8 mouse cellular contexts compared by ENCODE assay signal in the genomic region with DNA sequence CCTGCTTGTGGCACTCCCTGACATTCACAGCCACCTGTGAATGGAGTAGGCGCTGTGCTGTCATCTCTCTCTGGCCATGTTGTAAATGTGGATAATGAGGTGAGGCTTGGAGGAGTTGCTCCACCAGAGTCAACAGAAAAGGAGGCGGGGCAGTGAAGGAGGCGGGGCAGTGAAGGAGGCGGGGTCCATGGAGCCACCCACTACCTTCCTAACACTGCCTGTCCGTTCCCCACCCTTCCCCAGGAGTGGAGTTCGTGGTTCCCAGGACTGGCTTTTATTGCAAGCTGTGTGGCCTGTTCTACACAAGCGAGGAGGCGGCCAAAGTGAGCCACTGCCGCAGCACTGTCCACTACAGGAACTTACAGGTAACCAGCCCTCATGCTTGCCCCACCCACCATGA. TPM values are rescaled to one million over a fixed set of nuclear protein-coding genes. Genes with fewer than 3 reads are reported as not detected.
DNase-seq lines count a peak whose midpoint lies in the region; ATAC-seq and TF ChIP-seq lines count a peak whose summit lies in the region.
"Had no signal": no experiment of that assay in that cellular context is flagged by ENCODE, and none has a peak within 500 bp of the region (broad histone marks: within the 10 kb centered on the region; RNA-seq: fewer than 3 reads in every experiment).

No protein-coding gene starts in this region.

- H3K9ac ChIP-seq in midbrain, embryonic 12.5 days (replicated peaks), result no peak overlapping the region
- H3K9ac ChIP-seq in midbrain, embryonic 14.5 days (replicated peaks; ENCODE audit: low read length), result no peak overlapping the region
- H3K9ac ChIP-seq in embryonic facial prominence, embryonic 14.5 days (ENCODE audit: low read depth, low read length), result no peak overlapping the region
- no peak overlapping the region for H3K9ac ChIP-seq in liver, embryonic 12.5 days
- H3K9ac ChIP-seq in stomach, postnatal 0 days (ENCODE audit: low read length), result no peak overlapping the region

- TF ChIP-seq EP300 in stomach, postnatal 0 days (optimal IDR thresholded peaks at IDR 0.05), result no peak

- H3K27me3 ChIP-seq in midbrain, embryonic 12.5 days, result peaks cover 12% of the 10 kb centered on the region; the same call in 1 of the 2 replicates
- no peaks in the 10 kb centered on the region for H3K27me3 ChIP-seq in midbrain, embryonic 14.5 days (ENCODE audit: control insufficient read depth, insufficient read depth, low read length)
- no peaks in the 10 kb centered on the region for H3K27me3 ChIP-seq in embryonic facial prominence, embryonic 14.5 days (replicated peaks; ENCODE audit: control insufficient read depth, insufficient read depth, low read length)
- H3K27me3 ChIP-seq in liver, embryonic 12.5 days (replicated peaks), result no peaks in the 10 kb centered on the region
- no peaks in the 10 kb centered on the region for H3K27me3 ChIP-seq in stomach, postnatal 0 days (ENCODE audit: control insufficient read depth, insufficient read depth, low read length)

- TF ChIP-seq CTCF in stomach, postnatal 0 days (IDR thresholded peaks at IDR 0.05; ENCODE audit: low read depth), result no peak

- ATAC-seq in midbrain, embryonic 12.5 days (ENCODE audit: low FRiP score, low read depth), result 0 out of 2 replicates have a peak, but pooled peaks have one; percentile 31
- ATAC-seq in midbrain, embryonic 14.5 days (ENCODE audit: low FRiP score, low TSS enrichment), result no peak
- ATAC-seq in embryonic facial prominence, embryonic 14.5 days (ENCODE audit: low read depth), result peak; percentile 44; the same call in 1 of the 2 replicates
- peak; percentile 80 for ATAC-seq in liver, embryonic 12.5 days
- peak; percentile 89 for ATAC-seq in stomach, postnatal 0 days (ENCODE audit: low FRiP score, low TSS enrichment)

- H3K4me1 ChIP-seq in midbrain, embryonic 12.5 days, result peaks cover 27% of the 10 kb centered on the region
- H3K4me1 ChIP-seq in midbrain, embryonic 14.5 days (ENCODE audit: control insufficient read depth, insufficient read depth, low read length), result no peaks in the 10 kb centered on the region; the same call in 1 of the 2 replicates
- H3K4me1 ChIP-seq in embryonic facial prominence, embryonic 14.5 days (ENCODE audit: control insufficient read depth, insufficient read depth, low read length), result peaks cover 19% of the 10 kb centered on the region
- peaks cover 19% of the 10 kb centered on the region for H3K4me1 ChIP-seq in liver, embryonic 12.5 days
- peaks cover 5% of the 10 kb centered on the region; the same call in 1 of the 2 replicates for H3K4me1 ChIP-seq in stomach, postnatal 0 days (replicated peaks; ENCODE audit: control insufficient read depth, insufficient read depth)

- no peak overlapping the region for H3K4me2 ChIP-seq in midbrain, embryonic 12.5 days (replicated peaks)
- no peak overlapping the region for H3K4me2 ChIP-seq in midbrain, embryonic 14.5 days (ENCODE audit: low read length)
- H3K4me2 ChIP-seq in embryonic facial prominence, embryonic 14.5 days (ENCODE audit: low read depth, low read length), result peak overlapping the region; percentile 27; the same call in 1 of the 2 replicates
- peak overlapping the region; percentile 42 for H3K4me2 ChIP-seq in liver, embryonic 12.5 days
- H3K4me2 ChIP-seq in stomach, postnatal 0 days (replicated peaks; ENCODE audit: low read depth), result no peak overlapping the region; the same call in 1 of the 2 replicates

- H3K4me3 ChIP-seq in midbrain, embryonic 12.5 days, result no peak overlapping the region
- H3K4me3 ChIP-seq in midbrain, embryonic 14.5 days (replicated peaks; ENCODE audit: low read depth, low read length), result no peak overlapping the region
- no peak overlapping the region for H3K4me3 ChIP-seq in embryonic facial prominence, embryonic 14.5 days (ENCODE audit: low read depth, low read length)
- no peak overlapping the region for H3K4me3 ChIP-seq in liver, embryonic 12.5 days
- H3K4me3 ChIP-seq in stomach, postnatal 0 days (ENCODE audit: low read depth, low read length), result no peak overlapping the region

- H3K36me3 ChIP-seq in midbrain, embryonic 12.5 days, result no peaks in the 10 kb centered on the region
- no peaks in the 10 kb centered on the region for H3K36me3 ChIP-seq in midbrain, embryonic 14.5 days (ENCODE audit: control insufficient read depth, insufficient read depth, low read length)
- no peaks in the 10 kb centered on the region for H3K36me3 ChIP-seq in embryonic facial prominence, embryonic 14.5 days (ENCODE audit: control insufficient read depth, insufficient read depth, low read length)
- no peaks in the 10 kb centered on the region for H3K36me3 ChIP-seq in liver, embryonic 12.5 days
- H3K36me3 ChIP-seq in stomach, postnatal 0 days (ENCODE audit: control insufficient read depth, insufficient read depth, low read length), result no peaks in the 10 kb centered on the region

- H3K9me3 ChIP-seq in midbrain, embryonic 12.5 days, result no peaks in the 10 kb centered on the region
- no peaks in the 10 kb centered on the region for H3K9me3 ChIP-seq in midbrain, embryonic 14.5 days (ENCODE audit: control insufficient read depth, low read length)
- no peaks in the 10 kb centered on the region for H3K9me3 ChIP-seq in embryonic facial prominence, embryonic 14.5 days (ENCODE audit: control insufficient read depth, low read length)
- no peaks in the 10 kb centered on the region for H3K9me3 ChIP-seq in liver, embryonic 12.5 days (replicated peaks)
- no peaks in the 10 kb centered on the region for H3K9me3 ChIP-seq in stomach, postnatal 0 days (ENCODE audit: control insufficient read depth, low read length)

- 31% methylated on average over 9 of the region's 9 CpGs for WGBS in midbrain, embryonic 12.5 days
- WGBS in midbrain, embryonic 14.5 days, result 37% methylated on average over 9 of the region's 9 CpGs
- 27% methylated on average over 8 of the region's 9 CpGs for WGBS in embryonic facial prominence, embryonic 14.5 days
- 32% methylated on average over 9 of the region's 9 CpGs for WGBS in liver, embryonic 12.5 days (ENCODE audit: insufficient replicate concordance)
- WGBS in stomach, postnatal 0 days, result 41% methylated on average over 9 of the region's 9 CpGs

- DNase-seq in midbrain, embryonic 14.5 days, result no peak
- DNase-seq in embryonic facial prominence, embryonic 14.5 days (ENCODE audit: low spot score), result peak; percentile 53
- DNase-seq in stomach, postnatal 0 days (ENCODE audit: low spot score), result peak; percentile 93
- DNase-seq in adrenal gland, adult (ENCODE audit: inconsistent age in 2 of 2, low spot score in 1 of 2), result no peak
- no peak for DNase-seq in layer of hippocampus, postnatal 25 days (ENCODE audit: extremely low spot score in 1 of 2, low spot score in 1 of 2)
- DNase-seq: heart, postnatal 36 days had no signal

- H3K27ac ChIP-seq in midbrain, embryonic 12.5 days (replicated peaks), result no peak overlapping the region
- no peak overlapping the region for H3K27ac ChIP-seq in midbrain, embryonic 14.5 days (replicated peaks; ENCODE audit: low read depth, low read length)
- peak overlapping the region; percentile 71 for H3K27ac ChIP-seq in embryonic facial prominence, embryonic 14.5 days (replicated peaks; ENCODE audit: low read depth, low read length)
- no peak overlapping the region for H3K27ac ChIP-seq in liver, embryonic 12.5 days
- peak overlapping the region; percentile 78 for H3K27ac ChIP-seq in stomach, postnatal 0 days (replicated peaks)

RNA-seq across cellular contexts. Expression of gene Pdcd4, which starts 32.9 kb away (rescaled TPM):
- polyA plus RNA-seq in midbrain, embryonic 12.5 days (2016; fragmentation: Nextera tagmentation; extraction: Ambion mirVana), result 88.7 and 94.2 TPM in 2 replicates
- 73.9 and 74.2 TPM in 2 replicates for polyA plus RNA-seq in midbrain, embryonic 14.5 days (2014; fragmentation: Nextera tagmentation; extraction: Ambion mirVana)
- 80.5 and 87.2 TPM in 2 replicates for polyA plus RNA-seq in embryonic facial prominence, embryonic 14.5 days (2014; fragmentation: Nextera tagmentation; extraction: Ambion mirVana)
- polyA plus RNA-seq in liver, embryonic 12.5 days (2016; fragmentation: Nextera tagmentation; extraction: Ambion mirVana), result 24.2 and 24.4 TPM in 2 replicates
- polyA plus RNA-seq in stomach, postnatal 0 days (2015; fragmentation: Nextera tagmentation; extraction: Ambion mirVana), result 204 and 217 TPM in 2 replicates
- 100 to 1,000 TPM; 118 to 120 TPM for total RNA-seq in layer of hippocampus, postnatal 25 days (2021)

Comparison
In these comparisons a context has a peak if more than half of its experiments do, and no peak if none do; other contexts are left out.
1. H3K27ac ChIP-seq: peak in embryonic facial prominence, embryonic 14.5 days (single experiment) and stomach, postnatal 0 days (single experiment); none in midbrain, embryonic 12.5 days (single experiment), midbrain, embryonic 14.5 days (single experiment) and liver, embryonic 12.5 days (single experiment).
2. H3K4me2 ChIP-seq: peak in embryonic facial prominence, embryonic 14.5 days (single experiment) and liver, embryonic 12.5 days (single experiment); none in midbrain, embryonic 12.5 days (single experiment), midbrain, embryonic 14.5 days (single experiment) and stomach, postnatal 0 days (single experiment).
3. DNase-seq: peak in embryonic facial prominence, embryonic 14.5 days (single experiment) and stomach, postnatal 0 days (single experiment); none in midbrain, embryonic 14.5 days (single experiment), adrenal gland, adult (0 of 2) and layer of hippocampus, postnatal 25 days (0 of 2).